Mouse (Mus musculus) liver, adult 2 months (tissue): Measurements from ENCODE around the gene She.

ENCODE experiments used
- CTCF ChIP-seq: fragments of 200-500 bp; IDR thresholded peaks from 2 replicates; pipeline ENCODE4 v1.5.1; 2011; ENCODE audit warnings: low read depth, low read length, control low read depth
- POLR2A ChIP-seq: fragments of 200-500 bp; IDR thresholded peaks from 2 replicates; pipeline ENCODE4 v1.6.1; 2011; ENCODE audit warnings: low read length, control low read depth; ENCODE audit not compliant: insufficient read depth; ENCODE audit errors: extremely low read depth

- no peak for TF ChIP-seq CTCF
- no peak for TF ChIP-seq POLR2A
These were observed 34.6 kb downstream of the She start for GRCm38 (mm10) chr3:89865764-89866163.
